Mouse (Mus musculus) right cerebral cortex, adult 18-20 months (tissue): ENCODE measurements around the gene Krt84.
"Not testable (repeated sequence)": the region's sequence is repeated elsewhere in the genome, so short reads cannot be mapped to it uniquely, and the experiment has no call there.

Experiments used
- DNase-seq: peaks from one replicate; pipeline ENCODE4 v3.0.0; 2022; ENCODE audit warnings: mixed read lengths

The Krt84 gene

GRCm38 (mm10) chr15:101532720-101533119, at the start of gene Krt84:
Krt84 (minus strand) TSS chr15:101532820.
- no peak for DNase-seq

GRCm38 (mm10) chr15:101581701-101582100, 49.1 kb upstream of the Krt84 start:
- peak; percentile 50 for DNase-seq

GRCm38 (mm10) chr15:101575506-101575905, 42.9 kb upstream of the Krt84 start:
- DNase-seq: no peak

- no peak for DNase-seq
These were observed 41.3 kb upstream of the Krt84 start, which contains the start of gene Krt75 for GRCm38 (mm10) chr15:101573796-101574345. Krt75 (minus strand) TSS chr15:101573904.

GRCm38 (mm10) chr15:101567780-101568179, 35.2 kb upstream of the Krt84 start:
- no peak for DNase-seq

GRCm38 (mm10) chr15:101562850-101563249, 30.2 kb upstream of the Krt84 start, which contains the start of gene Krt90:
Krt90 (minus strand) TSS chr15:101562950.
- no peak for DNase-seq

GRCm38 (mm10) chr15:101558034-101558646, 25.5 kb upstream of the Krt84 start:
- no peak for DNase-seq

GRCm38 (mm10) chr15:101553169-101553568, 20.5 kb upstream of the Krt84 start:
- peak; percentile 31 for DNase-seq

- DNase-seq: no peak
These were observed 19.6 kb upstream of the Krt84 start for GRCm38 (mm10) chr15:101552188-101552587.

- DNase-seq: no peak
These were observed 17.9 kb upstream of the Krt84 start, which contains the start of gene Krt82 for GRCm38 (mm10) chr15:101550567-101550966. Krt82 (minus strand) TSS chr15:101550667.

- no peak for DNase-seq
These were observed 11.9 kb upstream of the Krt84 start for GRCm38 (mm10) chr15:101544478-101544877.

- no peak for DNase-seq
These were observed 9.9 kb upstream of the Krt84 start for GRCm38 (mm10) chr15:101542543-101542942.

- DNase-seq: no peak
These were observed 5.9 kb upstream of the Krt84 start for GRCm38 (mm10) chr15:101538580-101538900.

GRCm38 (mm10) chr15:101537864-101538579, 5.4 kb upstream of the Krt84 start:
- DNase-seq: no peak

- peak; percentile 30 for DNase-seq
These were observed 3.6 kb upstream of the Krt84 start for GRCm38 (mm10) chr15:101536054-101536850.

- DNase-seq: no peak
These were observed 9.9 kb downstream of the Krt84 start for GRCm38 (mm10) chr15:101522556-101523232.

- DNase-seq: peak; percentile 76
These were observed 12.8 kb downstream of the Krt84 start for GRCm38 (mm10) chr15:101519792-101520191.

GRCm38 (mm10) chr15:101517161-101517560, 15.5 kb downstream of the Krt84 start, which contains the start of gene Gm49425:
Gm49425 (minus strand) TSS chr15:101517261.
- not testable (repeated sequence) for DNase-seq

GRCm38 (mm10) chr15:101508247-101508646, 24.4 kb downstream of the Krt84 start:
- DNase-seq: no peak

- DNase-seq: no peak
These were observed 25.5 kb downstream of the Krt84 start for GRCm38 (mm10) chr15:101506896-101507758.

- DNase-seq: peak; percentile 23
These were observed 35.4 kb downstream of the Krt84 start for GRCm38 (mm10) chr15:101497181-101497580.
